Mouse (Mus musculus) cortical plate, adult 2 months (tissue): Measurements from ENCODE around the gene Tomm34. TPM values are rescaled to one million over a fixed set of nuclear protein-coding genes. Genes with fewer than 3 reads are reported as not detected.

ENCODE experiments used
- H3K27ac ChIP-seq: fragments of 200-500 bp; 2 replicates; pipeline ENCODE4 v1.5.1; 2012; ENCODE audit warnings: low read length, control low read depth, inconsistent platforms; ENCODE audit not compliant: insufficient read depth
- H3K4me1 ChIP-seq: fragments of 200-500 bp; 2 replicates; pipeline ENCODE4 v1.6.1; 2011; ENCODE audit warnings: low read length; ENCODE audit not compliant: control insufficient read depth, insufficient read depth
- H3K4me3 ChIP-seq: fragments of 200-500 bp; 2 replicates; pipeline ENCODE4 v1.5.1; 2011; ENCODE audit warnings: mild to moderate bottlenecking, low read length, control low read depth; ENCODE audit not compliant: insufficient read depth
- CTCF ChIP-seq: fragments of 200-500 bp; IDR thresholded peaks from 2 replicates; pipeline ENCODE4 v1.5.1; 2011; ENCODE audit warnings: mild to moderate bottlenecking, control low read depth, low read length; ENCODE audit not compliant: insufficient read depth; ENCODE audit errors: extremely low read depth
- POLR2A ChIP-seq: fragments of 200-500 bp; IDR thresholded peaks from 2 replicates; pipeline ENCODE4 v1.6.1; 2011; ENCODE audit warnings: mild to moderate bottlenecking, low read length, control low read depth; ENCODE audit not compliant: insufficient read depth; ENCODE audit errors: extremely low read depth
- polyA plus RNA-seq: library from polyadenylated mRNA; depleted of rRNA; stranded (reverse); fragments of >200 nt; gene quantifications from 2 replicates; pipeline ENCODE4 v1.2.3, GENCODE M21; 2012; rRNA removed

Gene Tomm34
- 93.7 and 96.7 TPM in 2 replicates for polyA plus RNA-seq

- no peak for TF ChIP-seq CTCF
- peak; percentile 99 for TF ChIP-seq POLR2A
- H3K27ac ChIP-seq = peak within 1 kb of the TSS; percentile 69
These were observed at the start of gene Tomm34 for GRCm38 (mm10) chr2:164070765-164071436. TSS of gene Tomm34 (minus strand) at chr2:164071169.

GRCm38 (mm10) chr2:164119503-164119902 is 48.5 kb upstream of the Tomm34 start:
- Histone ChIP-seq H3K4me1 (peaks cover 2% of the 10 kb centered on the region), H3K27ac (no peak overlapping the region), H3K4me3 (no peak overlapping the region)
- no peak for TF ChIP-seq POLR2A
- TF ChIP-seq CTCF = no peak

More at GRCm38 (mm10) chr2:164070765-164071436, at the start of gene Tomm34:
- H3K4me1 ChIP-seq = peaks cover 5% of the 10 kb centered on the region
- peak within 1 kb of the TSS; percentile 62 for H3K4me3 ChIP-seq

DNA sequence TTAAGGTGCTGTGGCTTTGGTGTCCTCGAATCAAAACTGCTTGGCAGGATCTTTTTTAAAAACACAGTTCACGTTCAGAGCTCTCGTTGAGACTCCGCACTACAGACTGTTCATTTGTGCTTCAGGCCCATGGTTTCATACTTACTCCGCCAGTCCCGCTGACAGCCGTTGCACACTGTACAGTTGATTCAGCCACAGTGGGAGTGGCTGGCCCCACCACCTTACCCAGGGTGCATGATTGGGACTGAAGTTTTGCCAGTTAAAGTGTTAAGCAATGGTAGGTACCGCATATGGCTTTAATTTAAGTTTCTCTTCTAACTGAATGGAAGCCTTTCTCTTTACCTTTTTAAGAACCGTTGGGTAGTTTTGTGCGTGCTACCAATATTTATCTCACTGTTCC is 44.6 kb upstream of the Tomm34 start:
- Histone ChIP-seq H3K27ac (no peak overlapping the region), H3K4me1 (peaks cover 2% of the 10 kb centered on the region), H3K4me3 (no peak overlapping the region)
- no peak for TF ChIP-seq POLR2A
- no peak for TF ChIP-seq CTCF

DNA sequence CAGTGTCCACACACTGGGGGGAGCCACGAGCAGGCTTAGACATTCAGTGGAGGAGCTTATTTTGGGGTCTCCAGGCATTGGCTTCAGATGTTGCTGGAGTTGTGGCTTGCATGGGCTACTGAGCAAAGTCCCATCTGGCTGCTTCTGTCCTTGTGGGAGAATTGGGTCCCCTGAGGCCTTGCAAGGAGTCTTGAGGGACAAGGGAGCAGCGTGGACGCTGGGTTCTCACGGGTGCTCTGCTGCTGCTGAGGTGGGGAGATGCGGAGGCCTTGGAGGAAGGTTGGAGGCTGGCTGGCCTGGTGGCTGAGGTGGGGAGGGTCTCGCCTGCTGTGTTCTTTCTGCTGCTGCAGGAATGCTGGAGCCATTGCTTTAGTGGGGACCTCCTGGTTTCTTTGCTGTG is 43.1 kb upstream of the Tomm34 start:
- Histone ChIP-seq H3K27ac (no peak overlapping the region), H3K4me1 (peaks cover 2% of the 10 kb centered on the region), H3K4me3 (no peak overlapping the region)
- no peak for TF ChIP-seq CTCF
- no peak for TF ChIP-seq POLR2A

GRCm38 (mm10) chr2:164111546-164111945 is 40.6 kb upstream of the Tomm34 start:
- no peak overlapping the region; the same call in 1 of the 2 replicates for H3K27ac ChIP-seq
- TF ChIP-seq CTCF = no peak
- TF ChIP-seq POLR2A = no peak
- no peak overlapping the region for H3K4me3 ChIP-seq
- H3K4me1 ChIP-seq = peaks cover 2% of the 10 kb centered on the region

DNA sequence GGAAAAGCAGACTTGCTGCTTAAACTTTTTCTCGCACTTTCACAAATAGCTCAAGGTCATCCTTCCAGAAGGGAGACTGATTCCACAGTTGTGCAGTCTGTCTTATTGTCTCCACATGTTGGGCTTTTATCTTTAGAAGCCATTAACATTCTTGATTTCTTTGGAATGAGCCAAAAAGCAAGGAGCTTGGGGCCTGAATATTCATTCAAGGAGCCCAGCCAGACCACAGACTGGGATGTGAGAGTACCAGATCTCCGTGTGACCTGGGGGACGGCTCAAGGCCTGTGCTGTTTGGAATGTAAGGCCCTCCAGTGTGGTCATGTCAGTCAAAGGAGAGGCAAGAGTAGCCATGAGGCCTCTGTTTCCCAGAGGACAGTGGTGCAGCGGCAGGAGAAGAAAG is 37.5 kb upstream of the Tomm34 start:
- TF ChIP-seq POLR2A (no peak), CTCF (no peak)
- Histone ChIP-seq H3K4me1 (no peaks in the 10 kb centered on the region; the same call in 1 of the 2 replicates), H3K27ac (no peak overlapping the region), H3K4me3 (no peak overlapping the region)

DNA sequence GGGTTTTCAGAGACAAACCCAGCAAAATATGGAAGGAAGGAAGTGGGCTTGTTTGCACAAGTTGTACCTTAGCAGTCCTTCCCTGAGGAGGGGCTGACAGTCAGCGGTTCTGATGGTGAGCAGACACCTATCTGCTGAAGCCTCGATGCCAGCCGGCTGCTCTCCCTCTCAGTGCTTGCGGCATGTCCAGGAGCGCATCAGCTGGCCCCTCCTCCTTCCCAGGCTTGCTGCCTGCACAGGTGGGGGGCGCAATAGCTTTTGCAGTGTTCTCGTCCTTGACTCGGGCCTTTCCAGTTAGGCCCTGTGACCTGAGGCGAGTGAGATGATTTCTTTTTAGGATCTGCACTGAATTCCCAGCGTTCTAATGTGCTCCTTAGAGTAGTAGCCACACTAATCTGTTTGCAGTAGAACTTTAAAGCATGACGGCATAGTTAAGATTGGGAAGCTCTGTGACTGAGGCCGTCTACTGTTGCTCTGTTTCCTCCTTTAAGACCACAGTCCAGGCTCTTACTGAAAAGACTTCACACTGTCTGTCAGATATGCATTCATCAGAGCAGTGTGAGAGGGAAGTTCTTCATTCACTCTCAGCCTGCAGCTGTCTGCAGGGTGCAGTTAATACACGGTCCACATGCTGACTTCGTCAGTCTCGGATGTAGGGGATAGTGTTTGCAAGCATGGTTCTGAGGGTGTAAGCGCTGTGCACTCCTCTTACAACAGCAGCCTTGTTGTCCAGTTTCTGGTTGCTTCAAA is 36.3 kb upstream of the Tomm34 start:
- no peak for TF ChIP-seq POLR2A
- Histone ChIP-seq H3K4me3 (no peak overlapping the region), H3K27ac (no peak overlapping the region), H3K4me1 (no peaks in the 10 kb centered on the region; the same call in 1 of the 2 replicates)

- Histone ChIP-seq H3K4me3 (no peak overlapping the region), H3K4me1 (no peaks in the 10 kb centered on the region; the same call in 1 of the 2 replicates), H3K27ac (no peak overlapping the region)
- TF ChIP-seq CTCF = no peak
- no peak for TF ChIP-seq POLR2A
These were observed 35.5 kb upstream of the Tomm34 start for GRCm38 (mm10) chr2:164106287-164107035.

GRCm38 (mm10) chr2:164103501-164103900 is 32.5 kb upstream of the Tomm34 start:
- Histone ChIP-seq H3K4me3 (no peak overlapping the region), H3K27ac (no peak overlapping the region), H3K4me1 (no peaks in the 10 kb centered on the region; the same call in 1 of the 2 replicates)
- TF ChIP-seq POLR2A (no peak), CTCF (peak; percentile 90)

GRCm38 (mm10) chr2:164102366-164102765 is 31.4 kb upstream of the Tomm34 start:
- no peak for TF ChIP-seq CTCF
- no peak for TF ChIP-seq POLR2A
- no peak overlapping the region for H3K4me3 ChIP-seq
- no peaks in the 10 kb centered on the region; the same call in 1 of the 2 replicates for H3K4me1 ChIP-seq
- H3K27ac ChIP-seq = no peak overlapping the region
